Mouse (Mus musculus) heart, postnatal 0 days (tissue): ENCODE measurements around the gene Pakap. TPM values are rescaled to one million over a fixed set of nuclear protein-coding genes. Genes with fewer than 3 reads are reported as not detected.

Experiments
- ATAC-seq: fragments of 200-750 bp; cut with Nextera tagmentation; 2 replicates; pipeline ENCODE4 v1.8.0; 2017; ENCODE audit warnings: low read depth, moderate number of reproducible peaks, moderate library complexity; ENCODE audit not compliant: insufficient read depth
- DNase-seq: peaks from one replicate; pipeline ENCODE4 v3.0.0-alpha.2; 2016; ENCODE audit warnings: low spot score
- H3K27ac ChIP-seq: fragments of 300-500 bp; sonication (generic); 2 replicates; pipeline ENCODE4 v1.5.1; 2014; ENCODE audit warnings: low read depth, mild to moderate bottlenecking
- H3K27me3 ChIP-seq: fragments of 300-500 bp; sonication (generic); 2 replicates; pipeline ENCODE4 v1.6.1; 2014; ENCODE audit warnings: low read length, mixed read lengths; ENCODE audit not compliant: control insufficient read depth, insufficient read depth
- H3K36me3 ChIP-seq: fragments of 300-500 bp; sonication (generic); replicated peaks from 2 replicates; pipeline ENCODE4 v1.6.1; 2014; ENCODE audit warnings: low read length, mixed read lengths; ENCODE audit not compliant: control insufficient read depth, insufficient read depth
- H3K4me1 ChIP-seq: fragments of 300-500 bp; sonication (generic); 2 replicates; pipeline ENCODE4 v1.6.1; 2014; ENCODE audit warnings: antibody characterized with exemption; ENCODE audit not compliant: control insufficient read depth, insufficient read depth
- H3K4me2 ChIP-seq: fragments of 300-500 bp; sonication (generic); 2 replicates; pipeline ENCODE4 v1.6.1; 2014; ENCODE audit warnings: low read depth, mild to moderate bottlenecking, low read length, moderate library complexity
- H3K4me3 ChIP-seq: fragments of 300-500 bp; sonication (generic); 2 replicates; pipeline ENCODE4 v1.5.1; 2014; ENCODE audit warnings: low read depth, low read length
- H3K9ac ChIP-seq: fragments of 300-500 bp; sonication (generic); replicated peaks from 2 replicates; pipeline ENCODE4 v1.6.1; 2014; ENCODE audit warnings: low read depth, low read length, mixed read lengths
- H3K9me3 ChIP-seq: fragments of 300-500 bp; sonication (generic); replicated peaks from 2 replicates; pipeline ENCODE4 v1.6.1; 2016; ENCODE audit warnings: low read length; ENCODE audit not compliant: control insufficient read depth
- CTCF ChIP-seq: IDR thresholded peaks from 2 replicates; pipeline ENCODE4 v1.5.1; 2016; ENCODE audit warnings: antibody characterized with exemption, control low read depth, low read depth
- EP300 ChIP-seq: IDR thresholded peaks from 2 replicates; pipeline ENCODE4 v1.6.1; 2016; ENCODE audit warnings: antibody characterized with exemption, low read depth
- WGBS: fragments of 180-500 bp; shearing (Covaris S2); extraction: QIAGEN DNeasy Blood & Tissue Kit; methylation state at CpG from one replicate; pipeline ENCODE4 v1.1.7; 2014; 5-methylcytosine and 5-hydroxymethylcytosine counted together
- polyA plus RNA-seq: library from polyadenylated mRNA; unstranded; fragments of >200 nt; fragmentation: Nextera tagmentation; extraction: Ambion mirVana; gene quantifications from 2 replicates; pipeline ENCODE4 v1.2.1, GENCODE M21; 2015
- total RNA-seq: library from RNA; depleted of rRNA; stranded (reverse); fragments of >200 nt; gene quantifications from 2 replicates; pipeline ENCODE4 v1.2.3, GENCODE M21; 2014; ENCODE audit warnings: low replicate concordance

Pakap gene
- total and polyA plus RNA-seq, 2 experiments from 2014 or later: 21.1 to 43.7 TPM

DNA sequence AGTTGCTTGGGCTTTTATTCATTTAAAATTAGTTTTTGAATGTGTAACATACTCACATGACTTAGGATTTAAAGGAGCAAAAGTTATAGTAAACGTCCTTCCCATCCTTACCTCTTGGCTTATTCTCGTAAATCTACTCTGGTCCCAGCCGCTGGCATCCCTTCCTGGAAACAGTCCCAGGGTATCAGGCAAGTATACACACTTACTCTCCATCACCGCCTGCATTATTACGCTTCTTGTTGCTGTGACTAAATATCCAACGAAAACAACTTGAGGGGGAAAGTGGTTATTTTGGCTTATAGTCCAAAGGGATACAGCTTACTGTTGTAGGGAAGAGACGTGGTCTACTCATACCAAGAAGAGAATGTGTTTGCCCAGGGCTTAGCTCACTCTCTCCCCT lies 20.2 kb upstream of the Pakap start:
- H3K4me1 ChIP-seq: peaks cover 16% of the 10 kb centered on the region

DNA sequence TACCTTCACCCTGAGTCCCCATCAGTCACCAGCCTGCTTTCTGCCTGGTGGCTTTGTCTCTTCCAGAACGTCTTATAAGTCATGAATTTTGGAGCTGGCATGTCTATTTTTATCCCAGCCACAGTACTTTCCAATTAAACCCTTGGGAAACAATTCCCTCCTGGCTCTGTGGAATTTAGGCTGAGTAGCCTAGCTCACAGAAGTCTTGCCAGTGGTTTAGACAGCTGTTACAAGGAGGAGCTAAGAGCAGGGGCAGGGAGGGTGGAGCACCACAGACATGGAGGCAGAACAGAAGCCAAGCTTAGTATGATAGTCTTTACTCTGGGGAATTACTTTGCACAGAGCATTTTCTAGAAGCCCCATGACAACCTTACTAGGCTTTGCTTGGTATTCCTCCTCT lies 17.8 kb upstream of the Pakap start:
- no peaks in the 10 kb centered on the region for H3K9me3 ChIP-seq
- no peak overlapping the region for H3K4me3 ChIP-seq
- TF ChIP-seq CTCF: no peak
- TF ChIP-seq EP300: no peak
- H3K4me2 ChIP-seq: no peak overlapping the region
- WGBS: 9% methylated on average over 1 of the region's 1 CpGs
- DNase-seq (peak; percentile 47), ATAC-seq (peak; percentile 68; the same call in 1 of the 2 replicates)
- no peaks in the 10 kb centered on the region for H3K27me3 ChIP-seq
- H3K36me3 ChIP-seq: no peaks in the 10 kb centered on the region
- H3K4me1 ChIP-seq: peaks cover 16% of the 10 kb centered on the region
- H3K27ac ChIP-seq: peak overlapping the region; percentile 56
- H3K9ac ChIP-seq: no peak overlapping the region

More for the DNA sequence above, 20.2 kb upstream of the Pakap start:
- Histone ChIP-seq H3K4me3 (no peak overlapping the region), H3K36me3 (no peaks in the 10 kb centered on the region), H3K9ac (no peak overlapping the region), H3K27me3 (no peaks in the 10 kb centered on the region), H3K9me3 (no peaks in the 10 kb centered on the region), H3K4me2 (no peak overlapping the region), H3K27ac (no peak overlapping the region)
- TF ChIP-seq EP300 (no peak), CTCF (no peak)
- no peak for ATAC-seq
- DNase-seq: no peak
- 69% methylated on average over 7 of the region's 7 CpGs for WGBS

DNA sequence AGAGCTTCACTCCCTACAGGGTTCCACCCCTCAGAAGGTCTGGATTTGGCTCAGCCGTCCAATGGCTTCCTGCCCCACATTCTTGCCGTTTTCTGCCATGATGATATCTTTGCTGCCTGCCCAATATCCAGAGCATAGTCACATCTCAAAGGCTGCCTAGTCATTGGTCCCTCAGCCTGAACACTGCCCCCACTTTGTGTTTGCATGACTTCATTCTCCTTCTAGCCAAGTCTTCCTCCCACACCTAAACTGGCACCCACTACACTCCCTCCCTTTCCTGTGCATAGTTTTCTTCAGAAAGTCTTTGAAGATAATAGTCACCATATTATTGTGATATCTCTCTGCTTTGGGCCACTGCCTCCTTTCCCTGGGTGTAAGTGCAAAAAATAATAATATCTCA lies 10.9 kb upstream of the Pakap start:
- Histone ChIP-seq H3K27me3 (no peaks in the 10 kb centered on the region), H3K4me1 (peaks cover 26% of the 10 kb centered on the region), H3K9me3 (no peaks in the 10 kb centered on the region), H3K36me3 (no peaks in the 10 kb centered on the region), H3K9ac (no peak overlapping the region), H3K4me2 (no peak overlapping the region), H3K27ac (no peak overlapping the region), H3K4me3 (no peak overlapping the region)
- ATAC-seq (no peak), DNase-seq (no peak)
- TF ChIP-seq EP300: no peak
- TF ChIP-seq CTCF: no peak
- 38% methylated on average over 2 of the region's 2 CpGs for WGBS

DNA sequence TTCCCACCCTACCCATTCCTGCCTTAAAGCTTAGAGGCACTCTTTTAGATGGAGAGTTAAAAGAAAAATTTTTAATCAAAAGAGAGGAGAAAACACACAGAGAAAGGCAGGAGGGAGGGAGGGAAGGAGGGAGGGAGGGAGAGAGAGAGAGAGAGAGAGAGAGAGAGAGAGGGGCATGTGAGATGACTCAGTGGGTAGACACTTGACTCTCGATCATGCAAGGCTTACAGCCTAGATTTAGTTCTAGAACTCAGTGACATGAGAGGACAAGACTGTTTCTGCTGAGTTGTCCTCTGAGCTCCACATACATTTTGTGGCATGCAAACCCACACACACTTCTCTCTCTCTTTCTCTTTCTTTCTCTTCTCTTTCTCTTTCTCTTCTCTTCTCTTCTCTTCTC lies 8.5 kb upstream of the Pakap start:
- H3K36me3 ChIP-seq: no peaks in the 10 kb centered on the region
- H3K27me3 ChIP-seq: no peaks in the 10 kb centered on the region
- DNase-seq (no peak), ATAC-seq (no peak)
- H3K4me1 ChIP-seq: peaks cover 33% of the 10 kb centered on the region
- no peak overlapping the region for H3K9ac ChIP-seq
- no peak for TF ChIP-seq EP300
- TF ChIP-seq CTCF: no peak
- no peak overlapping the region for H3K4me2 ChIP-seq
- no peak overlapping the region for H3K4me3 ChIP-seq
- H3K27ac ChIP-seq: peak overlapping the region; percentile 98
- 10% methylated on average over 1 of the region's 1 CpGs for WGBS
- H3K9me3 ChIP-seq: no peaks in the 10 kb centered on the region

DNA sequence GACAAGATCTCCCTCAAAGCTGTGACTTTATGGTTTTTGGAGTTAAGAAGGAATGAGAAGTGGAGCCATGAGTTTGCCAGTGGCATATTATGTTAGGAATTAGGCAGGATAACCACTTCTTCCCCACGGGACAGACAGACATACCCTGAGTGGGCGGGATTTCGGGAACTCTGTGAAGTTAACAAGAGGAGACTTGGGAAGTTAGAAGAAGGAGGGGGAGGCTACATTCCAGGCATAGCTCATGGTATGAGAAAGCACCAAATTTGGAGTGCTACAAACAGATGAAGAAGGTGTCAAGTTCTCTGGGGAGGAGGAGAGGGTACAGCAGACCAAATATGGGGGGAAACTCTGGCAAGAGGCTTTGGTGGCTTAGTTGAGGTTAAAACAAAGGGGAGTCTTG lies 8.0 kb upstream of the Pakap start:
- 18% methylated on average over 3 of the region's 3 CpGs for WGBS
- DNase-seq: peak; percentile 77
- no peaks in the 10 kb centered on the region for H3K9me3 ChIP-seq
- no peaks in the 10 kb centered on the region for H3K36me3 ChIP-seq
- ATAC-seq: peak; percentile 71
- 0 out of 2 replicates have a peak overlapping the region, but pooled peaks have one; percentile 20 for H3K4me3 ChIP-seq
- peak overlapping the region; percentile 47 for H3K4me2 ChIP-seq
- H3K27ac ChIP-seq: peak overlapping the region; percentile 98
- peaks cover 34% of the 10 kb centered on the region for H3K4me1 ChIP-seq
- TF ChIP-seq CTCF: no peak
- 0 out of 2 replicates have a peak, but pooled peaks have one; percentile 72 for TF ChIP-seq EP300
- H3K9ac ChIP-seq: peak overlapping the region; percentile 45; the same call in 1 of the 2 replicates
- no peaks in the 10 kb centered on the region for H3K27me3 ChIP-seq

DNA sequence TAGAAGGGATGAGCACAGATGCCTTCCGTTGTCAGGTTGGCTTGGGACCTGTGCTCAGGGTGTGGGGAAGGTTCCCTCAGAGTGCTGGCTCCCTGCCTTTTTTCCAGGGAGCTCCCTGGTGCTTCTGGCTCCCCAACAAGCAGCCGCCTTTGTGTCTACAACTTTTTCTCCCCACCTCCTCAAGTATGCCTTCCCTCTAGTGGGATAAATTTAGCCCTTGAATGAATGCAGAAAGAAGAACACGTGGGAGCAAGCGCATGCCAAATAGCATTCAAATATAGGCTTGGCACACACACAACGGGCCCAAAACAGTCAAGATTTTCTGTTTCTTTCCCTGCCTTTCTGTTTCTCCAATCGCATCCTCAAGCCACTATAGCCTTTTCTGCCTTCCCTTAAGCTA lies 6.9 kb upstream of the Pakap start:
- TF ChIP-seq EP300 (no peak), CTCF (no peak)
- Histone ChIP-seq H3K9ac (peak overlapping the region; percentile 45), H3K27ac (peak overlapping the region; percentile 98), H3K27me3 (no peaks in the 10 kb centered on the region), H3K4me1 (peaks cover 35% of the 10 kb centered on the region), H3K4me2 (peak overlapping the region; percentile 47), H3K9me3 (no peaks in the 10 kb centered on the region), H3K36me3 (no peaks in the 10 kb centered on the region), H3K4me3 (peak overlapping the region; percentile 20; the same call in 1 of the 2 replicates)
- 21% methylated on average over 6 of the region's 6 CpGs for WGBS
- ATAC-seq (peak; percentile 70), DNase-seq (peak; percentile 93)
